Mouse (Mus musculus): Measurements from ENCODE around the gene Rarres2.

The Rarres2 gene

DNA sequence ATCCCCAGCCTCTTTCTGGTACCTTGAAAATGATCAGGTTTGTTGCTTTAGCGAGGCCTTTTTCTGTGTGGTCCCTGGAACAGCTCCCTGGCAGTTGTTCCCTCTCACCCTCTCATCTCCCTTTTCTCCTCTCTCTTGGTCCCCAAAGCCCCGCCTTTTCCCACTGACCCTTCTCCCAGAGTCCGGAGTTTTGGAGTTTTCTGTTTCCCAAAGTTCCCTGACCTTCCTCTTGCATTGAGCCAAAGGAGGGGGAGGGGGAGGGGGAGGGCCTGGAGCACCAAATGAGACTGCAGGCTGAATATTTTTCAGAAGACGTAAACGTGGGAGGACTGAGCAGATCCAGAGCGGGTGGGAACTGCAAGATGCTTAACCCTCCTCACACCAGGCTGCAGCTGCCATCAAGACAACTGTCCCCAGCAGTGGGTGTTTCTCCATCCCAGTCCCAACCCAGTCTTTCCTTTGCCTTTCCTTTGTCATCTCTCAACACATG lies at the start of gene Rarres2:
Gene Rarres2, minus strand, starts transcription at position 218 of the 490 bp plus-strand sequence.
- DNase-seq = no peak

DNA sequence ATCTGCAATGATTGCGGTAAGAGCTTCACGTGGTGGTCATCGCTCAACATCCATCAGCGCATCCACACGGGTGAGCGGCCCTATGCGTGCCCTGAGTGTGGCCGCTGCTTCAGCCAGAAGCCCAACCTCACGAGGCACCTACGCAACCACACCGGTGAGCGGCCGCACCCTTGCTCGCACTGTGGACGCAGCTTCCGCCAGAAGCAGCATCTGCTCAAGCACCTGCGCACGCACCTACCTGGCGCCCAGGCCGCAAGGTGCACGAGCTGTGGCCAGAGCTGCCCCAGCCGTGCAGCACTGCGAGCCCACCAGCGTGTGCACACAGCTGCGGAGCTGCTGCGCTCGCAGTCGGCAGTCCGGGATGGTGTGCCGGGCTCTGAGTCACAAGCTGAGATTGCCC lies 47.4 kb upstream of the Rarres2 start:
- DNase-seq = no peak

DNA sequence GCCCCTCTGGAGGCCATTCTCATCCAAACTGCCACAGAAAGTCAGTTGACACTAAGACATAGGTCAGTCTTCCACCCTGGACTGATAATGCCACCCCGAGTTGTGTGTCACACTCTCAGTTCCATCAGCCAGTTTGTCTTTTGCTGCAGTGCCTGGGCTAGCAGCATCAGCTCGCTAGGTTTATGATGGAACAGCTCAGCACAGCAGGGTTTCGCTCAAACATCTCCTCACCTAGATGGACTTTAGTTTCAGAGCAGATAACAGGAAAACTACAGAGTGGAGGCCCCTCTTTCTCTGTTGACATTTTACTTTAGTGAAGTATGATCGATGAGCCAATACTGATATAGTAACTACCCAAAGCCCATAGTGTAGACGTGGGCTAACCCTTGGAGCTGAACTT lies 42.2 kb upstream of the Rarres2 start:
- DNase-seq = no peak

DNA sequence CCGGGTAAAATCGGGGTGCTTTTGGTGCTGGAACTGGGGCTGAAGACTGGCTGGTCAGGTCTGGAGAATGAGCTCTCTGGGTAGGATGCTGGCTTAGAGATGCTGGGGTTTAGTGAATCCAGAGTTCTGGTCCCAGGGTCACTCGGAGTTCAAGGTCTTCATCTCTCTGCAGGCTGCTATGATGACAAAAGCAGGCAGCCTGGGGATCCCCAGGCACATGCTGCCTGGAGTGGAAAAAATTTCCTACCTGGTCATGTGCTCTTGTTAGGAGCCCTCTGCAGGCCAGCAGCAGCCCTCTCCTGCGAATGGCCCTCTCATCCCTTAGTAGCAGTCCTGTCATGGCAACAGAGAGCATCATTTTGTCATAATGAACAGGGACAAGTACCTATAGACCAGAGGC lies 40.9 kb upstream of the Rarres2 start:
- no peak for DNase-seq

DNA sequence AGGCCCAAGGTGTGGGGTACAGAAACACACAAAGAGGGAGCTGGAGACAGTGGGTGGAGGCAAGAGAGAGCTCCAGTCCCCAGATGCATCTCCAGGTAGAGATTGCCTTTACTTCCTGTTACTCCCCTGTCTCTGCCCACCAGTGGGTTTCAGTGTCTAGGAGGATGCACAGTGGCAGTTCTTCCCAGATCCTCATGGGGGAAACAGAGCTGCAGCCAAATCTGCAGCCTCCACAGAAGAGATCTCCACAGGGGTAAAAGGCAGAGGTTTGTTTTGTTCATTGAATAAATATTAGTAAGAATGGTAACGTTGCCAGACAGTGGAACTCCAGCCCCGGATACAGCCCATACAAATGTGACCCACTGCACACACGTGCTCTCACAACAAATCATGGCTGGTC lies 38.1 kb upstream of the Rarres2 start:
- DNase-seq = no peak

DNA sequence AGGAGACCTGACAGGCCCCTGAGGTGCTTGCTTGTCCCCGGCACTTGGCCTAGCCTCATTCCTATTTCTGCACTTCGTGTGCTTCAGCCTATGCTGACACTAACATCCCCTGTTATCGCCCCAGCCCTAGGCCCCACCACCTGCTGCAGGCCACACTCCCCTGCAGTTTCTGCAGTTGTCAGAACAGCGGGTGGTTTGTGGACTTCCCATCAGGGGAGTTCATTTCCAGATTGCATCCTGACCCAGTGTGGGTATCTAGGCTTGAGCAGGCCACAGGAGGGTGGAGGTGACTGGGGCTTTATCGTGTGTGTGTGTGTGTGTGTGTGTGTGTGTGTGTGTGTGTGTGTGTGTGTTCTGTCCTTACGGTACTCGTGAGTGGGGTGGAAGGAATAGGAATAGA lies 36.9 kb upstream of the Rarres2 start:
- DNase-seq = no peak

DNA sequence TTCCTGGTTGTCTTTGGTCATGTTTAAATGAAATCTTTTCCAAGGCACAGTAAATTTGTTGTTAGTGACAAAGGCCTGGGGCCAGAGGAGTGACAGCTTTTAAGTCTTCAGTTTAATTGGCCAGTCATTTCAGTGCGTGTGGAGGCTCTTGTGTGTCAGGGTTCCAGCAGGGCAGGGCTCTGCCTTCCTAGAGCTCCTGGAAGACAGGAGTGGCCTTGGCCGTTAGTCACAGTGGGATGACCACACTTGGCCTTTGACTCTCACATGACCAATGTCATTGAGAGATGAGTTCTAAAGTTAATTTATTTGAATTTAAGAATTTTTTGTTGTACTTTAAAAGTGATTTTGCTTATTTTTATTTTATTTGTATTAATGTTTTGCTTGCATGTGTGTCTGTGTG lies 35.5 kb upstream of the Rarres2 start:
- DNase-seq = no peak

DNA sequence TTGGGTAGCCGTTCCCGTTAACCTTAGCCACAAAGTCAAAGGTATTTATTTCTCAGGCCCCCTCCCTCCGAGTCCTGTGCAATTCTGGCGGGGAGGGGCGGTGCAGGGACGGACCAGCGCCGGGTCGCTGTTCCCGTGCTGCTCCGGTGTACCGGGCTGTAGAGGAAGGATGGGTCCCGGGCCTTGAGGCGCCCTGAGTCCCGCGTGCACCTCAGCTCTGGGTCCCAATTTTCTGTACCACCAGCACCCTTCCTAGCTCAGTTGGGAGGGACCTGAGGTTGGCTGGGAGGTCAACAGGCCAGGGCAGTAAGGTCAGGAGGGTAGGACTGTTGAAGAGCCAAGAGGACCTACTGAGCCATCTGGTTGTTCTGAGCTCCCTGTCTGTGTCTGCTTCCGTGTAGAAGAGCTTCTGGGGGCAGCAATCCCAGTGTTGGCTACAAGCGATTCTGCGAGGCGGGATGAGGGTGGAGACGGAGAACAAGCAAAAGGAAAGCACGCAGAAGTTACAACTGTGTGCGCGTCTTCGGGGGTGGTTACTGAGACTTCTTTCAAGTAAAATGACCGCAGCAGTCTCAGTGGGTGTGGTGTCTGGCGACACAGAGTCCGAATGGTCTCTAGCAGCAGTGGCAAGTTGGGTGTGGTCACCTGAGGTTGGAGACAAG lies 29.6 kb upstream of the Rarres2 start:
- DNase-seq = no peak

DNA sequence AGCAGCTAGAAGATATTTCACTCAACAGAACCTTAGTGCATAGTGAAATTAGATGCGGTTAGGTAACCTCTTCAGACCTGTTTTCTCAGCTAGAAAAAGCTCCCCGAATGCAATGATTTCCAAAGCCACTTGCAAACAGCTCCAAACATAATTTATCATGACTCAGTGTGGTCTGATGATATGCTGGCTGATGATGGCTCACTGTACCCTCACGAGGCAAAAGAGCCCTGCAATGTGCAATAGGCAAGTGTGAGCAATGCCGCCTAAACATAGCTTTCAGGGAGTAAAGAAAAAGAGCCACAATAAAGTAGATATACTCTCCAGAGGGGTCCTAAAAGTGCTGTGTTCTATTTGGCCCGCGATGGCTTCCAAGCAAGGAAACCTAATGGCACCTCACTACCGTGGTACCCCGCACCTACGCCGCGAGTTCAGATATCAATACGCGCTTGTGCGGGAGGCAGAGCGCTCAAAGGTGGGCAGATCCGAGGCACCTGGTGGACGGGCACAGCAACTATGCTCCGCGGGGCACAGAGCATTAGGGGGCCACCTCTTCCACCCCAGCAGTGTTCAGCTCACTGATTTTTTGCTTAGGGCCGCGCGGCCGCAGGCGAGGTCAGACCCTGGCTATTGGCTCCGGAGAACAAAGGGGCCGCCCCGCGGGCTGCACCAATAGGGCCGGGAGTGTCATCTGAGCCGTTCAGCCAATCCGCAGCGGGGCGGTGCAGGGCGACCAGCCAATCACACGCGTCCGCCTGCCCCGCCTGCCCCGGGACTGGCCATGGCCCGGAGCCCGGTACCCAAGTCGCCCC lies 28.9 kb upstream of the Rarres2 start, which contains the start of gene Zfp775:
Gene Zfp775, plus strand, starts transcription at position 793 of the 809 bp plus-strand sequence.
- DNase-seq = peak; percentile 93

DNA sequence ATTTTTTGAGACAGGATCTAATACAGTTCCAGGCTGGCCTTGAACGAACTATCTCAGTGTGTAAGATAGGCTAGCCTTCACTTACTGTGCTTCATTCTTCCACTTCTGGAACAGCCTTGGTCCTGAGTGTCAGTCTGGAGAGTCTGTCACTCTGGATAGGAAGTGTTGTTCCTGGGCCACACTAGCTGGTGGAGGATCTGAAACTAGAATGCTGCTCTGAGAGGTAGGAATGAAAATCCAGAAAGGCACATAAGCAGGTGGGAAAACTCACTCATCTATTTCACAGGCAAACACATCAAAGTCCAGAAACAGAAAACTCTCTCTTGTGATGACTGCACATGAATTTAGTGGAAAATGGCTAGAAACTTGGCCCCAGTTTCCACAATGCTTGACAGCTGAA lies 28.0 kb upstream of the Rarres2 start:
- no peak for DNase-seq

DNA sequence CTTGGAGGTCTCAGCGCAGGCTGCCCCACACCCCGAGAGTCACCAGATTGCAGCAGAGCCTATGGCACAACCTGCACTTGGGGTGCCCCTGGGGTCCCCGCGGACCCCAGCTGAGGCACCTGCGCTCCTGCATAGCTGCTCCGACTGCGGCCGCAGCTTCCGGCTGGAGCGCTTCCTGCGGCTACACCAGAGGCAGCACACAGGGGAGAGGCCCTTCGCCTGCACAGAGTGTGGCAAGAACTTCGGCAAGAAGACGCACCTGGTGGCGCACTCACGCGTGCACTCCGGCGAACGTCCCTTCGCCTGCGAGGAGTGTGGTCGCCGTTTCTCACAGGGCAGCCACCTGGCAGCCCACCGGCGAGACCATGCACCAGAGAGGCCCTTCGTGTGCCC lies 24.6 kb upstream of the Rarres2 start:
- DNase-seq = no peak

DNA sequence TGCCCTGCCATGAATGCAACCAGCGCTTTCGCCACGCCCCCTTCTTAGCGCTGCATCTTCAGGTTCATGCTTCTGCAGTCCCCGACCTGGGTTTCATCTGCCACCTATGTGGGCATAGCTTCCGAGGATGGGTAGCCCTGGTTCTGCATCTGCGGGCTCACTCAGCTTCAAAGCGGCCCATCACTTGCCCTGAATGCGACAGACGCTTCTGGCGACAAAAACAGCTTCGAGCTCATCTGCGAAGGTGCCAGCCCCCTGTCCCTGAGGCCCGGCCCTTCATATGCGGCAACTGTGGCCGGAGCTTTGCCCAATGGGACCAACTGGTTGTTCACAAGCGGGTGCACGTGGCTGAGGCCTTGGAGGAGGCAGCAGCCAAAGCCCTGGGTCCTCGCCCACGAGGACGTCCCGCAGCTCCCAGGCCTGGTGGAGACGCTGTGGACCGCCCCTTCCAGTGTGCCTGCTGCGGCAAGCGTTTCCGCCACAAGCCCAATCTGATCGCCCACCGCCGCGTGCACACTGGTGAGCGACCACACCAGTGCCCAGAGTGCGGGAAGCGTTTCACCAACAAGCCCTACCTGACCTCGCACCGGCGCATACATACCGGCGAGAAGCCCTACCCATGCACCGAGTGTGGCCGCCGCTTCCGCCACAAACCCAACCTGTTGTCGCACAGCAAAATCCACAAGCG lies 24.1 kb upstream of the Rarres2 start:
- no peak for DNase-seq

DNA sequence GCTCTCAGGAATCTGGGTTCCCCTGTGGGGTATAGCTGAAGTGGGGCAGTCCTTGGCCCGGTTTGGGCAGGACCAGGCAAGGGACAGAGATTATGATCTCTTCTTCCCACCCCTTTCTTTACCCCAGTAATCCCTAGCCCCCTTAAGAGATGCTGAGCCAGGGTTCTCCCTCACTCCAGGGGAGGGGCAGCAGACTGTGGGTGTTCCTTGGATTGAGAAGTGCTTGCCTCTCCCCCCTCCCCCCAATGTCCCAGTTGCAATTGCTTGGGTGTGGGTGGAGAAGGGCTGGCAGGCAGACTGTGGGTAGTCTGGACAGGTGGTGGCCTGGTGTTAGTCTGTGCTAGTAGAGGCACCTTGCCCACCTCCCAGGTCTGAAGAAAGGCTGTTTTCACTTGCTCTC lies 22.7 kb upstream of the Rarres2 start:
- DNase-seq = no peak

DNA sequence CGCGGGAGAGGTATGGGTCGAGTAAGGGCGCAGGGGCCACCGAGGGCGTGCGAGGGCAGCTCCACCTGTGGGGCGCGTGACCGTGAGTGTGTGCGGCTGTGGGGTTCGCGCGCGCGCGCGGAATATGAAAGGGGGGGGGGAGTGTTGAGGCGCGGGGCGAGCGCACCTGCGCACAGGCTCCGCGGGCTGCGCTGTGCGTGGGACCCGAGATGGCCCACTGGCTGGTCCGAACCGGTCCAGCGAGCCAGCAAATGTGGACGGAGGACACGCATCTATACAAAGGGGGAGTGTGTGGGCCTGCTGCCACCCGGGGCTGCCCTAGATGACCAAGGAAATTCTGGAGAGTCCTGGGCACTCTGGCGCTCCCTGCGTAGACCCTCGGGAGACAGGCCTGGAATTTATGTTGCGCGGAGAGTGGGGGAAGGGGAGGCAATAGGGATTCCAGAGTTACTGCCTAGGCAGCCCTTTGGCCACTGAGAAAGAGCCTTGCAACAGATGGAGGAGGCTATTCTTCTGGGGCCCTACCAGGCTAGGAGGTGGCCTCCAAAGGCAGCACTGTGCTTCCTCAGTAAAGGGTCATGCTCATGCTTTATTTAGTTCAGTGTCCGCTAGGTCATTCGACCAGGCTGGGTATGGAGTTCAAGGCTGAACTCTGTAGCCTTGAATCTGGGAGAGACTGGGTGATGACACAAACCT lies 21.6 kb upstream of the Rarres2 start:
- DNase-seq = peak; percentile 13

DNA sequence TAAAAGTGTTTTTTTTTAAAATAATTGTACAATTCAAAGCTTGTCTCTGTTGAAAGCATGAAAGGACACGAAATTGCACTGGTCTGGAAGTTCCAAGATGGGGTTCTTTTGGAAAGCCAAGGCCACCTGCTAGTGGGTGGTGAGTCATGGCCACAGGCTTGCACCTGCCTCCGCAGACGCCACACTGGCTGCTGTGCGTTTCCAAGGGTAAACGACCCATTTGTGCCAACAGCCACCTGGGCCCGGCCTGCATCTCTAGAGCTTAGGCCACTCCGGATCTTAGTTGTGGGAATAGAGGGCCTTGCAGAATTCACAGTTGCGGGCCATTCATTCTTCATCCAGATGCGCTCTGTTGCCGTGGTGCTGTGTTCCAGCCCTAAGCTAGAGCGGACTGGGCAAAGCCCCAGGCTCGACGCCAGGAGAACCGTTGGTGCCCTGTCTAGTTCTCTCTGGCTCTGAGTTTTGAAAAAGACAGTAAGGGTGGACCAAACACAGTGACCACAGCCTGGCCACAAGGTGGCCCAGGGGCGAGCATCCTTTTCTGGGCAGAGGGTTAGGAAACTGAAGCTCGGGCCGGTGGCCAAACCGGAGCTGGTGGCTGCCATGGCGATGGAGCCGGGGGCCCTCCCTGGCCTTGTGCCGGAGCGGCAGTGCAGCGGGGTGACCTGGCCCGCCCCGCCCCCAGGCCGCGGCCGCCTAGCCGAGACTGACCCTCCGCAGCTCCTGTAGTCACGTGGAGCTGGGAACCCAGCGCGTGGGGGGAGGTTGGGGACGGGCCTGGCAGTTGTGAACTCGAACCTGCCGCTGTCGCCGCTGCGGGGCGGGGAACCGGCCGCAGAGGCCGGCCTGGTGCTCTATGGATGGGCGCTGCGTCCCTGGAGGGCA lies 20.8 kb upstream of the Rarres2 start, which contains the start of the genes Repin1 and Gm44965:
Gene Repin1, plus strand, starts transcription at position 726 of the 885 bp plus-strand sequence.
Gene Gm44965, plus strand, starts transcription at position 784 of the 885 bp plus-strand sequence.
- peak; percentile 76 for DNase-seq

DNA sequence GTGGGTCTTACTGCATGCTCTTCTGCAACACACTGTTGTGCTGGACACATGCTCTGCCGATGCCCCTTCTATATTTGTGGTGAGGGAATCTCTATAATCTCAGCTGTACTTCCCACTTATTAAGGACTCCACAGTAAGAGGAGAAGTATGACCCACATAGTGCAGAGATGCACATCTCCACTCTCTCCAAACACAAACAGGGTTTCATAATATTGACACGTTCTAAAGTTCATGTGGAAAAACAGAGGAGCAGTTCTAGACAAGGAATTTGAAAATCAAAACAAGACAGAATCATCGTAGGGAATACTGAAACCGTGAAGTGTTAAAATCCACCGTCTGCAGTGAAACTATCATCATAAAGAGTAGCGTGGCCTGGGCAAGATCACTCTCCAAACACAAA lies 19.3 kb upstream of the Rarres2 start:
- no peak for DNase-seq

DNA sequence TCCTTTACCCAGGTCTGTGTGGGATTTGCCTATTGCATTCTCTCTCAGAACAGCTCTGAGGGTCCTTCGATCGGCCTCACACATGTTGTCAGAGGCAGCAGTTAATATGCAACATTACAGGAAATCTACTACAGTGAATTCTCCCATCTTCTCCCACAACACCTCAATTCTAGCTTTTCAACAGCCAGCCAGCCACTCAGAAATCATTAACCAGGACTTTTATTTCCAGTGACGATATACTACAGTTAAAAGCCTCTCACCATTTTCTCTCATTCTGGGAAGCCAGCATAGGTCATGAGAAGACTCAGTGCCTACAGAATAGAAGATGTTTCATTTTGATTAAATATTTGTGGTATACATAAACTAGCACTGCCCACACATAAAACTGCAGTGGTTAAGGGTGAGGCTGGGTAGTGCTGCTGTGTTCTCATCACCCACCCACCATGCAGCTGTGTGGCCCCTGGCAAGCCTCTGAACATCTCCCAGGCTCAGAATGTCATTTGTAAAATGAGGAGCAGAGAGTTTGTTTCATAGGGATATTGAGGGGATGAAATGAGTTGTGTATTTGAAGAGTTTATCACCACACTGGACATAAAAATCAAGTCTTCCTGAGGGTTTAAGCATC lies 18.7 kb upstream of the Rarres2 start:
- no peak for DNase-seq

DNA sequence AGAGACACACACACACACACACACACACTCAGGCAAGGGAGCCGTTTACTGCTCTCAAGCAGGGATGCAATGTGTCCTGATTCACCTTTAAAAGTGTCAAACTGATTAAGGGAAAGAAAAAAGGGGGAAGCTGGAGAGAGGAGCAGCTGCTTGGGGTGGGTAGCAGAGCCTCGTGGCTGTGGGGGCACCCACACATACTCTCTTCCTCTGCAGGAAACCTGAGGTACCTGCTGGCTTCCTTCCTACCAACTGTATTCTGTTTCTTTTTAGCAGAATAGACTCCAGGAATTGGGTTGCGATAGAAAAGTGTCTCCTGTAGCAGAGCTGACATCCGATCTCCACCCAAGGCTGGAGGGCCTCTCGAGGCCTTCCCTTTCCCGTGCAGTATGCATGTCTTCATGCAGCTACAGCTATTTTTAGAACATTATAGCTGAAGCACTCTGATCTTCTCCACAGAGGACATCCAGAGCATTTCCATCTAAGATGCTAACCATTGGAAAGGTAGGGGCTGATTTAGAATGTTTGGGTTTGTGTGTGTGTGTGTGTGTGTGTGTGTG lies 16.7 kb upstream of the Rarres2 start, which contains the start of gene Gm45021:
Gene Gm45021, plus strand, starts transcription at position 417 of the 557 bp plus-strand sequence.
- peak; percentile 11 for DNase-seq

DNA sequence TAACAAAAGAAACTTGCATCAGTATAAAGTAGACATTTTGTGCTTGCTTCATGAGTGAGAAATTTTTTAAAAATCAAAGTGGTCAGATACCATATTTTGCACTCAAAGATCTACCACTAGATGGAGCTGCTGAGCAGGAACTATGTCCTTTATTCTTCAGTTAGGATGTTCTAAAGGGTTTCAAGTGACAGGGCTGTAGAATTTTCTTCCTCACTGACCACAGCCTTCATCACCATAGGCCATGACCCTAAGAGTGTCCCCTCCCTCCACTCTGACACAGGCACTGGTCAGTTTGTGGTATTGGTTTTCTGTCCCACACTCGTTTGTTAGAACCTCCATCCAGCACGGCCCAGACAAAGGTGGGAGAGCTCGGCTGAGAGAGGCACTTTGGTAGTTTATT lies 9.4 kb upstream of the Rarres2 start:
- peak; percentile 19 for DNase-seq

DNA sequence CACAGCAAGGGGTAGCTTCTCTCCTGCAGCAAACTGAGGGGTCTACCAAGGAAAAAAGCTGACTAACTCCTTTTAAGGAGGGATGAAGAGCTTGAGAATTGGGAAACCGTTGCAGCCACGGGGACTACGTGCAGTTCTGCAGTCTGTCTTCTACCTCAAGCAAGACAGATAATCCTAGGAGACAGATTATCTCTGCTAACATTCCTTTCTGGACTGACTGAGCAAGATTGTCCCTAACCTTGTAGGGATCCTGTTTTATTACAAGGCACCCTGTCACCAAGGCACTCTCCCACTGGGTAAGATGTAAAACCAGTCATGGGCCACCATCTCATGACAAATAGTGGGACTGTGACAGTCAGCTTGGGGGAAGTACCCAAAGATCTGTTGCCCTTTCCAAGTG lies 8.7 kb upstream of the Rarres2 start:
- DNase-seq = no peak

DNA sequence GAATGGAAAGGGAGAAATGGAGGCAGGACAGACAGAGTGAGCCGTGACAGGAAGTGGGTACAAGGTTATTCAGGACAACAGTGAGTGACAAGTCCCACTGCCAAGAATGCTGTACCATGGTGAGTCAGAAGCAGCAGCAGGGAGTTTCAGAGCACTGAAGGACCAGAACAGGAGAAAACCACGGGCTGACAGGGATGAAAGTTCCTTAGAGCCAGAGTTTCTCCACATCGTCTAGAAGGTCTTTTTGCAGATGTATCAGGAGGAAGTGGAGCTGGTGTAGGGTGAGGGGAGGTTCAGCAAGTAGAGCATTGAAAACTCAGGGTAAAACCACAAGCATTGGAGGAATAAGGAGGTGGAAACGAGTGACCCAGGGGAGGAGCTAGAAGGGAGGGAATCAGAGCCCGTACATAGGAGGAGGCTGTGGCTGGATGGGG lies 6.6 kb upstream of the Rarres2 start:
- DNase-seq = no peak
